12 mouse cellular contexts compared by ENCODE assay signal in genomic region chr4:137679979-137680550, GRCm38 (mm10). TPM values are rescaled to one million over a fixed set of nuclear protein-coding genes. Genes with fewer than 3 reads are reported as not detected.
DNase-seq lines count a peak whose midpoint lies in the region; ATAC-seq and TF ChIP-seq lines count a peak whose summit lies in the region.
"Had no signal": no experiment of that assay in that cellular context is flagged by ENCODE, and none has a peak within 500 bp of the region (broad histone marks: within the 10 kb centered on the region; RNA-seq: fewer than 3 reads in every experiment).

No protein-coding gene starts in this region.

- H3K4me1 ChIP-seq in forebrain, postnatal 0 days (ENCODE audit: insufficient read depth) = peaks cover 13% of the 10 kb centered on the region; the same call in 1 of the 2 replicates
- H3K4me1 ChIP-seq in midbrain, embryonic 15.5 days = peaks cover 27% of the 10 kb centered on the region
- H3K4me1 ChIP-seq in heart, embryonic 11.5 days (ENCODE audit: control insufficient read depth, insufficient read depth, low read length) = peaks cover 5% of the 10 kb centered on the region; the same call in 1 of the 2 replicates

- DNase-seq in cerebellum, adult 9-11 months = peak; percentile 69
- DNase-seq in cerebellum, adult 11-12 months = no peak
- peak; percentile 60 to 61 for DNase-seq in left cerebral cortex, postnatal 14 days (ENCODE audit: low spot score in 2 of 2)
- DNase-seq in left cerebral cortex, adult 11 months (ENCODE audit: low spot score) = no peak
- DNase-seq in forebrain, postnatal 0 days = peak; percentile 63
- no peak for DNase-seq in kidney, adult 9 months
- DNase-seq: adrenal gland, adult 2 months; kidney, adult 18-20 months had no signal

- no peaks in the 10 kb centered on the region for H3K36me3 ChIP-seq in forebrain, postnatal 0 days (ENCODE audit: insufficient read depth)
- H3K36me3 ChIP-seq in midbrain, embryonic 15.5 days (replicated peaks) = no peaks in the 10 kb centered on the region
- H3K36me3 ChIP-seq in heart, embryonic 11.5 days (ENCODE audit: control insufficient read depth, insufficient read depth, low read length) = no peaks in the 10 kb centered on the region

- intact Hi-C loops in left cerebral cortex, postnatal 14 days (cut with DNase I) = loop anchor here (5.0 kb wide), 1 partner anchor 157 kb away; no protein-coding TSS in a partner anchor

- no peak overlapping the region for H3K4me3 ChIP-seq in forebrain, postnatal 0 days (ENCODE audit: low read depth, low read length)
- no peak overlapping the region for H3K4me3 ChIP-seq in midbrain, embryonic 15.5 days
- no peak overlapping the region for H3K4me3 ChIP-seq in heart, embryonic 11.5 days (ENCODE audit: low read depth, low read length)
- H3K4me3 ChIP-seq: megakaryocyte, embryonic 14.5 days had no signal

- 42% methylated on average over 2 of the region's 2 CpGs for WGBS in forebrain, postnatal 0 days
- 73% methylated on average over 2 of the region's 2 CpGs for WGBS in midbrain, embryonic 15.5 days
- WGBS in heart, embryonic 11.5 days (ENCODE audit: insufficient replicate concordance) = 73% methylated on average over 2 of the region's 2 CpGs

- no peak for TF ChIP-seq CTCF in forebrain, postnatal 0 days (IDR thresholded peaks at IDR 0.05; ENCODE audit: low read depth)

- H3K27ac ChIP-seq in forebrain, postnatal 0 days (ENCODE audit: low read depth, low read length) = peak overlapping the region; percentile 69
- H3K27ac ChIP-seq in midbrain, embryonic 15.5 days = peak overlapping the region; percentile 56; the same call in 1 of the 2 replicates
- no peak overlapping the region for H3K27ac ChIP-seq in heart, embryonic 11.5 days (ENCODE audit: low read depth, low read length)

- no peak overlapping the region for H3K9ac ChIP-seq in forebrain, postnatal 0 days
- H3K9ac ChIP-seq in midbrain, embryonic 15.5 days = no peak overlapping the region
- no peak overlapping the region for H3K9ac ChIP-seq in heart, embryonic 11.5 days (ENCODE audit: low read depth, low read length)

- H3K27me3 ChIP-seq in forebrain, postnatal 0 days (ENCODE audit: insufficient read depth, low read length) = no peaks in the 10 kb centered on the region
- 0 out of 2 replicates have a peak, but pooled peaks cover 5% of the 10 kb centered on the region for H3K27me3 ChIP-seq in midbrain, embryonic 15.5 days (replicated peaks)
- H3K27me3 ChIP-seq in heart, embryonic 11.5 days (ENCODE audit: control insufficient read depth, insufficient read depth, low read length) = peaks cover 80% of the 10 kb centered on the region

- H3K4me2 ChIP-seq in forebrain, postnatal 0 days (ENCODE audit: low read depth) = no peak overlapping the region
- no peak overlapping the region for H3K4me2 ChIP-seq in midbrain, embryonic 15.5 days
- H3K4me2 ChIP-seq in heart, embryonic 11.5 days = no peak overlapping the region
- H3K4me2 ChIP-seq: liver, embryonic 11.5 days had no signal

- ATAC-seq in forebrain, postnatal 0 days = peak; percentile 63
- no peak for ATAC-seq in midbrain, embryonic 15.5 days (replicated peaks)
- ATAC-seq in heart, embryonic 11.5 days (replicated peaks; ENCODE audit: insufficient number of reproducible peaks, low FRiP score, low TSS enrichment) = no peak

- no peaks in the 10 kb centered on the region for H3K9me3 ChIP-seq in forebrain, postnatal 0 days (ENCODE audit: low read length)
- no peaks in the 10 kb centered on the region for H3K9me3 ChIP-seq in midbrain, embryonic 15.5 days
- no peaks in the 10 kb centered on the region for H3K9me3 ChIP-seq in heart, embryonic 11.5 days (replicated peaks; ENCODE audit: control insufficient read depth, low read length)
- H3K9me3 ChIP-seq: megakaryocyte, embryonic 14.5 days had no signal

RNA-seq across cellular contexts. Expression of gene Rap1gap, which starts 15.5 kb away (rescaled TPM):
- 100 to 1,000 TPM; 268 to 296 TPM for total RNA-seq in left cerebral cortex, postnatal 14 days (2021)
- 113 and 128 TPM in 2 replicates for total RNA-seq in forebrain, postnatal 0 days (2014; rRNA removed)
- polyA plus RNA-seq in forebrain, postnatal 0 days (2015; fragmentation: Nextera tagmentation; extraction: Ambion mirVana) = 63.9 and 74.3 TPM in 2 replicates
- polyA plus RNA-seq in midbrain, embryonic 15.5 days (2015; fragmentation: Nextera tagmentation; extraction: Ambion mirVana) = 85.7 and 88.1 TPM in 2 replicates
- 3.3 and 5.1 TPM in 2 replicates for polyA plus RNA-seq in heart, embryonic 11.5 days (2014; fragmentation: Nextera tagmentation; extraction: Ambion mirVana)

Comparison
In these comparisons a context has a peak if more than half of its experiments do, and no peak if none do; other contexts are left out.
1. DNase-seq: peak in cerebellum, adult 9-11 months (single experiment), left cerebral cortex, postnatal 14 days (2 of 2) and forebrain, postnatal 0 days (single experiment); none in cerebellum, adult 11-12 months (single experiment), left cerebral cortex, adult 11 months (single experiment) and kidney, adult 9 months (single experiment).
2. RNA of gene Rap1gap, which starts 15.5 kb away (polyA plus RNA-seq): 85.7 to 88.1 TPM in midbrain, embryonic 15.5 days and 63.9 to 74.3 TPM in forebrain, postnatal 0 days; 3.3 to 5.1 TPM in heart, embryonic 11.5 days; every median in the first group is over 10 times any median in the second.